Mouse (Mus musculus) liver, embryonic 14.5 days (tissue): Measurements from ENCODE around the gene Dvl2. TPM values are rescaled to one million over a fixed set of nuclear protein-coding genes. Genes with fewer than 3 reads are reported as not detected.

ENCODE experiments used
- ATAC-seq: fragments of 200-750 bp; cut with Nextera tagmentation; 2 replicates; pipeline ENCODE4 v1.8.0; 2017; ENCODE audit warnings: moderate number of reproducible peaks, mild to moderate bottlenecking, moderate library complexity; ENCODE audit not compliant: insufficient read depth
- DNase-seq, 3 experiments: peaks; one replicate each; pipeline ENCODE4 v3.0.0-alpha.2; 2012 to 2013; ENCODE audit warnings: low read depth in 3 of 3, low spot score in 3 of 3
- H3K27ac ChIP-seq: fragments of 300-500 bp; sonication (generic); 2 replicates; pipeline ENCODE4 v1.5.1; 2014; ENCODE audit warnings: moderate library complexity, mild to moderate bottlenecking, control low read depth, inconsistent platforms
- H3K27me3 ChIP-seq: fragments of 300-500 bp; sonication (generic); 2 replicates; pipeline ENCODE4 v1.6.1; 2014; ENCODE audit warnings: mild to moderate bottlenecking, low read length, moderate library complexity; ENCODE audit not compliant: control insufficient read depth, insufficient read depth
- H3K36me3 ChIP-seq: fragments of 300-500 bp; sonication (generic); replicated peaks from 2 replicates; pipeline ENCODE4 v1.6.1; 2014; ENCODE audit warnings: low read depth; ENCODE audit not compliant: control insufficient read depth, insufficient read depth
- H3K4me1 ChIP-seq, 2 experiments: fragments of 200-500 bp in 1 of 2; fragments of 300-500 bp in 1 of 2; sonication (generic) in 1 of 2; replicated peaks; 2 replicates each; pipeline ENCODE4 v1.6.1; 2012 to 2014; ENCODE audit warnings: antibody characterized with exemption in 1 of 2, inconsistent platforms in 1 of 2, low read length in 1 of 2; ENCODE audit not compliant: control insufficient read depth in 2 of 2, insufficient read depth in 2 of 2
- H3K4me2 ChIP-seq: fragments of 300-500 bp; sonication (generic); 2 replicates; pipeline ENCODE4 v1.6.1; 2014; ENCODE audit warnings: low read depth, mild to moderate bottlenecking, control low read depth, moderate library complexity
- H3K4me3 ChIP-seq, 2 experiments: fragments of 200-500 bp in 1 of 2; fragments of 300-500 bp in 1 of 2; sonication (generic) in 1 of 2; 2 replicates each; pipeline ENCODE4 v1.5.1; 2012 to 2014; ENCODE audit warnings: low read depth in 2 of 2, low read length in 2 of 2, mild to moderate bottlenecking in 2 of 2, control low read depth in 1 of 2, inconsistent platforms in 1 of 2, moderate library complexity in 1 of 2; ENCODE audit not compliant: insufficient read depth in 1 of 2
- H3K9ac ChIP-seq: fragments of 300-500 bp; sonication (generic); replicated peaks from 2 replicates; pipeline ENCODE4 v1.6.1; 2014; ENCODE audit warnings: mild to moderate bottlenecking, control low read depth, moderate library complexity
- H3K9me3 ChIP-seq: fragments of 300-500 bp; sonication (generic); 2 replicates; pipeline ENCODE4 v1.6.1; 2016; ENCODE audit warnings: low read length, mixed read lengths; ENCODE audit not compliant: control insufficient read depth
- CTCF ChIP-seq: IDR thresholded peaks from 2 replicates; pipeline ENCODE4 v1.5.1; 2016; ENCODE audit warnings: antibody characterized with exemption, low read depth, control low read depth
- EP300 ChIP-seq: IDR thresholded peaks from 2 replicates; pipeline ENCODE4 v1.6.1; 2016; ENCODE audit warnings: antibody characterized with exemption, low read depth
- WGBS: fragments of 180-500 bp; shearing (Covaris S2); extraction: QIAGEN DNeasy Blood & Tissue Kit; methylation state at CpG from one replicate; pipeline ENCODE4 v1.1.7; 2014; ENCODE audit not compliant: insufficient replicate concordance; 5-methylcytosine and 5-hydroxymethylcytosine counted together
- polyA plus RNA-seq, 2 experiments: library from polyadenylated mRNA; depleted of rRNA in 1 of 2; stranded (reverse) in 1 of 2; unstranded in 1 of 2; fragments of >200 nt; fragmentation: Nextera tagmentation in 1 of 2; extraction: Ambion mirVana in 1 of 2; gene quantifications; 2 replicates each; pipeline versions ENCODE4 v1.2.1 to v1.2.3; 2012 to 2014

The Dvl2 gene
- polyA plus RNA-seq, 2 experiments, result 3.4 to 4.2 TPM

- WGBS, result 50% methylated on average over 8 of the region's 8 CpGs
- peaks cover 33% of the 10 kb centered on the region for H3K36me3 ChIP-seq
- H3K9ac ChIP-seq, result peak within 1 kb of the TSS; percentile 98
Measured at GRCm38 (mm10) chr11:69982225-69982624, 18.2 kb upstream of the Dvl2 start, which contains the start of gene Elp5. Elp5 (minus strand) TSS chr11:69982517.

DNA sequence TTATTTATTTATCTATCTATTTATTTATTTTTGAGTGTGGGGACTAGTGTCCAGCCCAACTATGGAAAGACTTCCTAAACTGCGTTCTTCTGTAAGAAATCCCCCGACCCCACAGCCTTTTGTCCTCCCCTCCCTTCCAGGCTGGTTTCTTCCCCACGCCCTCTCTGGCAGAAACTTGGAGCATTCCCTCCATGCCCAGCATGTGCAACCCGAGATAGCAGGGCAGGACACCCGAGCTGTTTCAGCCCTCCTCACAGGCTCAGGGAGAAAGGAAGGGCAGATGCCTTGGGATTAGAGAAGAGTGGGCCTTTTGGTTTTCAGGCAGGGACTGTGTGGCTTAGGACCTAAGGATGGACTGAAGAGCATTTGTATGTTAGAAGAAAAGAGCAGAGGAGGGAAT is 17.5 kb upstream of the Dvl2 start:
- H3K4me1 ChIP-seq, result peaks cover 15 to 18% of the 10 kb centered on the region in 2 experiments
- H3K9ac ChIP-seq, result peak overlapping the region; percentile 98
- peak overlapping the region; percentile 95 for H3K4me2 ChIP-seq
- no peaks in the 10 kb centered on the region for H3K27me3 ChIP-seq
- no peak for DNase-seq
- ATAC-seq, result no peak
- WGBS, result 33% methylated on average over 5 of the region's 5 CpGs
- H3K9me3 ChIP-seq, result no peaks in the 10 kb centered on the region
- no peak overlapping the region; the same call in 1 of the 2 replicates for H3K27ac ChIP-seq
- H3K4me3 ChIP-seq, result peak overlapping the region in 1 of 2 experiments; percentile 97; a peak in 2 of 4 replicates
- TF ChIP-seq EP300 (no peak), CTCF (no peak)
- peaks cover 38% of the 10 kb centered on the region for H3K36me3 ChIP-seq

More at GRCm38 (mm10) chr11:69982225-69982624, 18.2 kb upstream of the Dvl2 start, which contains the start of gene Elp5:
- DNase-seq (no peak), ATAC-seq (no peak)
- TF ChIP-seq CTCF, result no peak
- TF ChIP-seq EP300, result no peak
- Histone ChIP-seq H3K4me2 (peak within 1 kb of the TSS; percentile 95), H3K4me1 (peaks cover 15 to 18% of the 10 kb centered on the region in 2 experiments), H3K9me3 (no peaks in the 10 kb centered on the region), H3K27ac (peak within 1 kb of the TSS; percentile 89), H3K27me3 (no peaks in the 10 kb centered on the region), H3K4me3 (peak within 1 kb of the TSS; percentile 97 to 98)

DNA sequence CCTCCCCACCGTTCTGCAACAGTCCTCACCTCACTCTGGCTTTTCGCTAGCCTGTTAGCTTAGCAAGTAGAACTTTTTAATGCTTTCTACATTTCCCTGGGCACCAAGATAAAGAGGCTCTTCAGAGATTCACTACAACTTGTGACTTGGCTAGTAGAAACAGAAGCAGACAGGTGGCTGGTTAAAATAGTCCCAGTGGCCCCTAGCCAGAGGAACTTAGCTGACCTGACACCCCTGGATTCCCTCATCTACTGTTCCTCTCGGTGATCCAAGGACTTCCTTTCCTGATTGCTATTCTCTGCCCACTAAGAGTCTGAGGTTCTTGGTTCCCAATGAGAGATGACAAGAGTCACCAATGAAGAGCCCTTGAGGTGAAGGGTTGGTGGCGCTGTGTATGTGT is 17.0 kb upstream of the Dvl2 start:
- H3K9me3 ChIP-seq, result no peaks in the 10 kb centered on the region
- H3K27me3 ChIP-seq, result no peaks in the 10 kb centered on the region
- peaks cover 40% of the 10 kb centered on the region for H3K36me3 ChIP-seq
- TF ChIP-seq CTCF (no peak), EP300 (no peak)
- 76% methylated on average over 4 of the region's 4 CpGs for WGBS
- no peak overlapping the region for H3K4me3 ChIP-seq
- DNase-seq, result no peak
- H3K4me1 ChIP-seq, result peaks cover 15 to 18% of the 10 kb centered on the region in 2 experiments
- no peak overlapping the region for H3K9ac ChIP-seq
- peak overlapping the region; percentile 95 for H3K4me2 ChIP-seq
- no peak for ATAC-seq
- peak overlapping the region; percentile 27; the same call in 1 of the 2 replicates for H3K27ac ChIP-seq

GRCm38 (mm10) chr11:69984431-69984830 is 16.0 kb upstream of the Dvl2 start:
- Histone ChIP-seq H3K9ac (no peak overlapping the region), H3K27me3 (no peaks in the 10 kb centered on the region), H3K9me3 (no peaks in the 10 kb centered on the region), H3K36me3 (peaks cover 50% of the 10 kb centered on the region), H3K4me2 (no peak overlapping the region), H3K4me1 (peaks cover 14 to 15% of the 10 kb centered on the region in 2 experiments), H3K27ac (no peak overlapping the region), H3K4me3 (no peak overlapping the region)
- DNase-seq (no peak), ATAC-seq (no peak)
- WGBS, result 83% methylated on average over 8 of the region's 8 CpGs
- TF ChIP-seq EP300, result no peak
- no peak for TF ChIP-seq CTCF

- no peak overlapping the region for H3K9ac ChIP-seq
- H3K9me3 ChIP-seq, result no peaks in the 10 kb centered on the region
- H3K27ac ChIP-seq, result peak overlapping the region; percentile 16
- H3K4me2 ChIP-seq, result no peak overlapping the region; the same call in 1 of the 2 replicates
- DNase-seq (no peak), ATAC-seq (no peak)
- WGBS, result 84% methylated on average over 8 of the region's 8 CpGs
- TF ChIP-seq CTCF, result no peak
- no peak for TF ChIP-seq EP300
- peaks cover 14 to 16% of the 10 kb centered on the region in 2 experiments for H3K4me1 ChIP-seq
- H3K4me3 ChIP-seq, result no peak overlapping the region
- no peaks in the 10 kb centered on the region for H3K27me3 ChIP-seq
- peaks cover 57% of the 10 kb centered on the region for H3K36me3 ChIP-seq
Measured at GRCm38 (mm10) chr11:69989949-69990348, 10.4 kb upstream of the Dvl2 start.
